Mouse (Mus musculus) cerebellum, adult 9-10 months (tissue): Measurements from ENCODE around the gene Psma6.
"Not testable (repeated sequence)": the region's sequence is repeated elsewhere in the genome, so short reads cannot be mapped to it uniquely, and the experiment has no call there.

Experiments
- DNase-seq: peaks from one replicate; pipeline ENCODE4 v3.0.0; 2022

Gene Psma6

GRCm38 (mm10) chr12:55384023-55384749 is at the start of gene Psma6:
Gene Psma6 (plus strand): TSS chr12:55384222.
- DNase-seq, result no peak

GRCm38 (mm10) chr12:55338490-55338889 is 45.5 kb upstream of the Psma6 start:
- not testable (repeated sequence) for DNase-seq

GRCm38 (mm10) chr12:55343045-55343444 is 41.0 kb upstream of the Psma6 start:
- not testable (repeated sequence) for DNase-seq

GRCm38 (mm10) chr12:55343998-55344397 is 40.0 kb upstream of the Psma6 start:
- no peak for DNase-seq

- no peak for DNase-seq
Observed at GRCm38 (mm10) chr12:55344583-55344982, 39.4 kb upstream of the Psma6 start.

GRCm38 (mm10) chr12:55353423-55353822 is 30.6 kb upstream of the Psma6 start:
- no peak for DNase-seq

- peak; percentile 55 for DNase-seq
Observed at GRCm38 (mm10) chr12:55354904-55355303, 29.1 kb upstream of the Psma6 start.

GRCm38 (mm10) chr12:55357303-55357702 is 26.7 kb upstream of the Psma6 start:
- DNase-seq, result no peak

- no peak for DNase-seq
Observed at GRCm38 (mm10) chr12:55360929-55361328, 23.1 kb upstream of the Psma6 start.

GRCm38 (mm10) chr12:55365083-55365482 is 18.9 kb upstream of the Psma6 start:
- DNase-seq, result no peak

- peak; percentile 27 for DNase-seq
Observed at GRCm38 (mm10) chr12:55372424-55373055, 11.5 kb upstream of the Psma6 start.

GRCm38 (mm10) chr12:55376956-55377609 is 6.9 kb upstream of the Psma6 start:
- DNase-seq, result no peak

- DNase-seq, result no peak
Observed at GRCm38 (mm10) chr12:55377610-55377980, 6.4 kb upstream of the Psma6 start.

GRCm38 (mm10) chr12:55384826-55385225 is 804 bp downstream of the Psma6 start:
- no peak for DNase-seq

- DNase-seq, result no peak
Observed at GRCm38 (mm10) chr12:55385931-55386330, 1.9 kb downstream of the Psma6 start.

GRCm38 (mm10) chr12:55386456-55386855 is 2.4 kb downstream of the Psma6 start:
- no peak for DNase-seq

- no peak for DNase-seq
Observed at GRCm38 (mm10) chr12:55387083-55387787, 3.2 kb downstream of the Psma6 start.

- DNase-seq, result no peak
Observed at GRCm38 (mm10) chr12:55387788-55388465, 3.9 kb downstream of the Psma6 start.

- no peak for DNase-seq
Observed at GRCm38 (mm10) chr12:55388478-55388877, 4.5 kb downstream of the Psma6 start.

- DNase-seq, result no peak
Observed at GRCm38 (mm10) chr12:55389132-55390081, 5.4 kb downstream of the Psma6 start.

GRCm38 (mm10) chr12:55392120-55392519 is 8.1 kb downstream of the Psma6 start:
- DNase-seq, result no peak
